Mouse (Mus musculus) spleen, embryonic (tissue): ENCODE measurements around the gene Tbx15.

ENCODE experiments used
- CTCF ChIA-PET: fragments of 350-600 bp; sonication (Branson Sonifier 250); formaldehyde crosslinking; loops from one replicate; lab custom pipeline; 2022; lab: Charles Lee

The Tbx15 gene

DNA sequence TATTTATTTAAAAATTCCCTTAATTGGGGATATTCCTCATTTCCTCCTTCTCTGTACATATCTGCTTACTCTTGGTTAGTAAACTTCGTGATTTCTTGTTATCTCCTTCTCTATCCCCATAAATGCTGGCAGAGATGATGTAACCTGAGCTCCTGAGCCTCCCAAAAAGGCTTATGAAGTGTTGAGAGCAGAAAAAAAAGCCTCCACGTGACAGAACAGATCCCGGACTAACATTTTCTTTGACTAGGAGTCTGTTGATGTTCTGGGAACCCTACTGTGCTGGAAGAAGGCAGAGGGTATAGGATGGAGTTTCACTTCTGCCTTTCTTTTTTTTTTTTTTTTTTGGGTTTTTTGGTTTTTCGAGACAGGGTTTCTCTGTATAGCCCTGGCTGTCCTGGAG, 146.9 kb downstream of the Tbx15 start:
- CTCF ChIA-PET: no interaction called here
